Mouse (Mus musculus): Measurements from ENCODE around the gene Sema6c. TPM values are rescaled to one million over a fixed set of nuclear protein-coding genes. Genes with fewer than 3 reads are reported as not detected.
"Not testable (repeated sequence)": the region's sequence is repeated elsewhere in the genome, so short reads cannot be mapped to it uniquely, and the experiment has no call there.

Gene Sema6c
- polyA plus RNA-seq, 1 experiment: 164 TPM

DNA sequence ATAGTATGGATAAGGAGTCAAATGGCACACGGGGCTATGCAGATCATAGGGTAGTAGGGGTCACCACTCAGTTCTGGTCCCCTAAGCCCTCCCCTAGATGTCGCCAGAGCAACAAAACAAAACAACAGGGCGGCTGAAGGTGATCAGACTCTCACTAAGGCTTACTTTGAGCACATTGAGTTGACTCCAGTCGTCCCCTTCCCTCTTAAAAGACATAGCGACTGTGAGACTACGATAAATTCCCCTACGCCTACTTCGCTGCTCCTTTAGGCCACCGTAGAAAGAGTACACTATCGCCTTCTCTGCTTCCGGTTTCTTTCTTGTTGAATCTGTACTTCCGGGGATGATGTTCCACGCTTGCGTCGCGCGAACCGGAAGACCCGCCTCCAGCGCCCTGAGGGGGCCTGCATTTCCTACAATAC lies 26.6 kb upstream of the Sema6c start, which contains the start of the genes Scnm1 and Lysmd1:
Gene Scnm1 (minus strand): TSS at position 332 of the 422 bp plus-strand sequence.
Gene Lysmd1 (plus strand): TSS at position 409 of the 422 bp plus-strand sequence.
- TF ChIP-seq POLR2A (IDR thresholded peaks at IDR 0.05; ENCODE audit: borderline replicate concordance, extremely low read depth, insufficient read depth, insufficient read length, poor library complexity, severe bottlenecking) (no peak), CTCF (IDR thresholded peaks at IDR 0.05; ENCODE audit: borderline replicate concordance, extremely low read depth, insufficient read depth, insufficient read length) (peak; percentile 21; the same call in 1 of the 2 replicates)
- peak; percentile 99 for DNase-seq (ENCODE audit: low read depth)

DNA sequence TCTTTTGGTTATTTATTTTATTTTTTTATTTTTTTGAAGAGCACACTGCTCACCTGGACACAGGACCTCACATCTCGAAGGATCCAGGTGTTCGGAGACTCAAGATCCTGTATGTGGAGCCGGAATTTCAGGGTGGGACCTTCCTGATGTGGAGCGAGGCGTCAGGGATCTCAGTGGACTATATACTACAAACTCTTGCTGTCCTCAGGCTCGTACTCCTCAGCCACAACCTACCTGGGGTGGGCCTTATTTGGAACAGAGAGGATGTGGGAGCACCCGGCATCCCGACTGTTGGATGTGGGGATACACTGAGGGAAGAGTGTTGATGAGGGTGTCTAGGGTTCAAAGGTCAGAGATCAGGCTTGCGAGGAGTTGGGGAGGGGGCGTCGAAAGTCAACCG lies 26.1 kb upstream of the Sema6c start:
- DNase-seq (ENCODE audit: low read depth): not testable (repeated sequence)

DNA sequence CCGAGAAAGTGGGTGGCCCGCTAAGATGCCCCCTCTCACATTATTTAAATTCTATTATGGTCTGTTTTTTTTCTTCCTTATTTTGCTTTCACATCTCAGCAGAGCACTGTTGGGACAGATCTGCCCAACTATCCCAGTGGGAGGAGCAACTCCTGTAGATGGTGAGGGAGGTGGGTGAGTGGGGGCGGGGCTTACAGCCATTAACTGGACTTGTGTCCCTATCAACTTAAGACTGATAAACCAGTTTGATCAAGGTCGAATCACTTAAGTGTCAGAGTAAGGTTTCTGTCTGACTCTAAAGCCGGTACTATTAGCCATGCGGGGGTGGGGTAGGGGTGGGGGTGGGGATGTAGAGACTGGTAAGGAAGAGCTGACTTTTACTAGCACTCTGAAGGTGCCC lies 25.2 kb upstream of the Sema6c start:
- TF ChIP-seq POLR2A (IDR thresholded peaks at IDR 0.05; ENCODE audit: borderline replicate concordance, extremely low read depth, insufficient read depth, insufficient read length, poor library complexity, severe bottlenecking) (no peak), CTCF (IDR thresholded peaks at IDR 0.05; ENCODE audit: borderline replicate concordance, extremely low read depth, insufficient read depth, insufficient read length) (no peak)
- DNase-seq (ENCODE audit: low read depth): peak; percentile 16

DNA sequence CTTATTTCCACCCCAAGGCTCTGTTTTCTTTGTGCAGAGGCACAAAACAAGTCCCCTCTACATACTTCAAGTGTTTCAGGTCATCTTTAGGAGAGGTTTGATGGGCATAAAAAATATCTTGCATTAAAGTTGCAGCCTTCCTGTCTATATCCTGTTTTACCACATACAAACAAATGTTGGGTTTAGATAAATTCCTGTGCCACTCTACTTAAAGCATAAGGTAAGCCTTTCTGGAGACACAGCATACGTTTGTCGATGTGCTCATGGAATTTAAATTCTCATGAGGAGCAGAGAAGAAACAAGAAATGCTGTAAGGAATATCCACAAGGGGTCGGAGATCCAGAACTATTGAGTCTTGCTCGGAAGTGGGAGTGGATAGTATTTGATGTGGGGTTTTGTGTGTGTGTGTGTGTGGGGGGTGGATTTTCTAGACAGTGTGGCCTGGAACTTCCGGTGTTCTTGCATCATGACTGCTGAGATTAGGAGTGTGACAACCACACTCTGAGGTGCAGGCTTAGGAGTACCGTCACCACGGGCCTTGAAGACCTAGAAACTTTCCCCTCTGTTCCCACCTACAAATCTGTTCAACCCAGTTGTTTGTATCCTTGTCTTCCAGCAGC lies 24.7 kb upstream of the Sema6c start:
- TF ChIP-seq CTCF (IDR thresholded peaks at IDR 0.05; ENCODE audit: borderline replicate concordance, extremely low read depth, insufficient read depth, insufficient read length) (no peak), POLR2A (IDR thresholded peaks at IDR 0.05; ENCODE audit: borderline replicate concordance, extremely low read depth, insufficient read depth, insufficient read length, poor library complexity, severe bottlenecking) (no peak)
- DNase-seq (ENCODE audit: low read depth): no peak

DNA sequence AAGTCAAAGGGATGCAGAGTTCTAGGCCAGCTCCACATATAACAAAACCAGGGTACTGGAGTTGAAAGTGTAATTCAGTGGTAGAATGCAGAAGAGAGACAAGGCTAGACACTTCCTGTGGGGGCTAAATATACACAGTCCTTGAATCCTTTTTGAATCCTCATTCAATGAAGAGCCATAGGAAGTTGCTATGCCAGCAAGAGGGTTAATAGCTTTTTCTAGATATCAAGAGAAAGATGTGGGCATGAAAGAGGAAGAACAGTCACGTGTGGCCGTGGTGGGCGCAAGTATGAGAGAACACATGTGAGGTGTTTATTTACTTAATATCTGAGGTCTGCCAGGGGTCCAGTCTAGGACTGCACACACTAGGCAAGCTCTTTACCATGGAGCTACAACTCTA lies 23.9 kb upstream of the Sema6c start:
- TF ChIP-seq CTCF (IDR thresholded peaks at IDR 0.05; ENCODE audit: borderline replicate concordance, extremely low read depth, insufficient read depth, insufficient read length): no peak
- no peak for TF ChIP-seq POLR2A (IDR thresholded peaks at IDR 0.05; ENCODE audit: borderline replicate concordance, extremely low read depth, insufficient read depth, insufficient read length, poor library complexity, severe bottlenecking)
- DNase-seq (ENCODE audit: low read depth): no peak

DNA sequence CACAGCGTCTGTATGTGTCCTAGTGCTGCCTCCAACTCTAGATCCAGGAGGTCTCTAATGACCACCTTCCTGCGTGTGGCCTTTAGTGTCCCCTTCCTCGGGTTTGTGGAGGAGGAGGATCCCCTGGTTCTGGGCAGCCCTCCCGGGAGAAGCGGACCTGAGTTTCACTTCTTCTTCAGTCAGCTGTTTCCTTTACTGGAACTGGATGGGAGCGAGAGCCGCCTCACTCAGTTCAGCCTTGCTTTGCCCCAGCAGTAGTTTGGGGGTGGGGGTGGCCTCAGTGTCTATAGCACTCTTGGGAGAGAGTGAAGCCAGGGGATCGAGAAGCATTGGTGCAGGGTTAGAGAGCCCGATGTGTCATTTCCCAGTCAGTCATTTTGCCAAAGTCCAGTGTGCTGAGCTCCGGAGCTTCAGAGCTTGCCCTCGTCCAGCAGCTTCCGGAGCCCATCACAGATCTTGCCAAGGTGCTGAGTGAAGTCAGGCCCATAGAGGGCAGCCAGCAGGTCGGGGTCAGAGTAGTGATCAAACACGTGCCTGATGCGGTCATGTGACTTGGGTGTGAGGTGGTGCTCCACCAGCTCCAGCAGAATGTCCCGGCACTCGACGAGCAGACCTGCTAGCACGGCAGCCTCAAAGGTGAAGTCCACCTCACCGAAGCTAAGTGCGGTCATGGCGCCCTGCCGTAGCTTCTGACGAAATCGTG lies 20.5 kb upstream of the Sema6c start:
- TF ChIP-seq POLR2A (IDR thresholded peaks at IDR 0.05; ENCODE audit: borderline replicate concordance, extremely low read depth, insufficient read depth, insufficient read length, poor library complexity, severe bottlenecking) (no peak), CTCF (IDR thresholded peaks at IDR 0.05; ENCODE audit: borderline replicate concordance, extremely low read depth, insufficient read depth, insufficient read length) (no peak)
- no peak for DNase-seq (ENCODE audit: low read depth)

DNA sequence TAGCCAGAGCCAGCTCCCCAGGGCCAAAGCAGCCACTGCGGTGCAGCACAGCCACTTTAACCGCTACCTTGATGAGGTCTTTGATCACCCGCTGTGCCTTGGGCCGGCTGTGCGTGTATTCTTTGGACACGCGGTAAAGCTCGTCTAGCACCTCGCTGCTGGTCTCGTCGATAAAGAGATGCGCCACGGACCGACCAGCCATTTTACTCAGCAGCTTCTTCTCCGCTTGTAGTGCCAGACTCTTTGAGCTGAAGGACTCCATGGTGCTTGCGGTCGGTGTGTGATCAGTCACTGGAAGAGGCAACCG lies 20.0 kb upstream of the Sema6c start:
- TF ChIP-seq CTCF (IDR thresholded peaks at IDR 0.05; ENCODE audit: borderline replicate concordance, extremely low read depth, insufficient read depth, insufficient read length): no peak
- TF ChIP-seq POLR2A (IDR thresholded peaks at IDR 0.05; ENCODE audit: borderline replicate concordance, extremely low read depth, insufficient read depth, insufficient read length, poor library complexity, severe bottlenecking): no peak
- no peak for DNase-seq (ENCODE audit: low read depth)

DNA sequence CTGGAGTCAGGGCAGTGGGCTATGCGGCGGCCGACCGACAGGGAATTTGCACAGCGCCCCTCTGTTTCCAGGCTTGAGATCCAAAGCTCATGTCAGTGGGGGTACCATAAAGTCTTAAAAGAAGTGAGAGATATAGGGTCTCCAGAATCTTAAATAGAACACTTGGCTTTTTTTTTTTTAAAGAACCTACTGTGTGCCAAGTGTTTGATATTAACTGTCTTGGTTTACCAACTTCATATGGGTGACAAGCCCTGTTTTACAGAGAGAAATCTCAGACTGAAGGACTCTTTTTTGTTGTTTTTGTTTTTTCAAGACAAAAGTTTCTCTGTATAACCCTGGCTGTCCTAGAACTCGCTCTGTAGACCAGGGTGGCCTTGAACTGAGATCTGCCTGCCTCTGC lies 19.5 kb upstream of the Sema6c start:
- DNase-seq (ENCODE audit: low read depth): no peak
- no peak for TF ChIP-seq CTCF (IDR thresholded peaks at IDR 0.05; ENCODE audit: borderline replicate concordance, extremely low read depth, insufficient read depth, insufficient read length)
- no peak for TF ChIP-seq POLR2A (IDR thresholded peaks at IDR 0.05; ENCODE audit: borderline replicate concordance, extremely low read depth, insufficient read depth, insufficient read length, poor library complexity, severe bottlenecking)

DNA sequence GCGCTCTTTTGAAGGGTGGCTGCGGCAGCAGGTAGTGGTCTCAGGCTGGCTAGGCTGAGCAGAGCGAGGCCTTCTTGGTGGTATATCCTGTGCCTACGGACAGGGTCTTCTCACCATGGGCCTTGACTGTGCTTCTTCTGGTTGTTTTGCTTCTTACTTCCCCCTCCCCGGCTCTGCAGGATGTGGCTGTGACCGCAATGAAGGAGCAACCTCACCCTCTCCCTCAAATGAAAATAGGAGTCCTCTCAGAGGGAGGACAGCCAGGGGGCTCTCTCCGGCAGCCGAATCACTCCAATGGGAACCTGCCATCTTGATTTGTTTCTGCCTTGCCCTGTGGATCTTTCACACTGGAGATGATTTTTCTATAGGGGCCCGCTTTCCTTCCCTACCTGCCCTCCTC lies 18.8 kb upstream of the Sema6c start:
- TF ChIP-seq POLR2A (IDR thresholded peaks at IDR 0.05; ENCODE audit: borderline replicate concordance, extremely low read depth, insufficient read depth, insufficient read length, poor library complexity, severe bottlenecking) (no peak), CTCF (IDR thresholded peaks at IDR 0.05; ENCODE audit: borderline replicate concordance, extremely low read depth, insufficient read depth, insufficient read length) (no peak)
- no peak for DNase-seq (ENCODE audit: low read depth)

DNA sequence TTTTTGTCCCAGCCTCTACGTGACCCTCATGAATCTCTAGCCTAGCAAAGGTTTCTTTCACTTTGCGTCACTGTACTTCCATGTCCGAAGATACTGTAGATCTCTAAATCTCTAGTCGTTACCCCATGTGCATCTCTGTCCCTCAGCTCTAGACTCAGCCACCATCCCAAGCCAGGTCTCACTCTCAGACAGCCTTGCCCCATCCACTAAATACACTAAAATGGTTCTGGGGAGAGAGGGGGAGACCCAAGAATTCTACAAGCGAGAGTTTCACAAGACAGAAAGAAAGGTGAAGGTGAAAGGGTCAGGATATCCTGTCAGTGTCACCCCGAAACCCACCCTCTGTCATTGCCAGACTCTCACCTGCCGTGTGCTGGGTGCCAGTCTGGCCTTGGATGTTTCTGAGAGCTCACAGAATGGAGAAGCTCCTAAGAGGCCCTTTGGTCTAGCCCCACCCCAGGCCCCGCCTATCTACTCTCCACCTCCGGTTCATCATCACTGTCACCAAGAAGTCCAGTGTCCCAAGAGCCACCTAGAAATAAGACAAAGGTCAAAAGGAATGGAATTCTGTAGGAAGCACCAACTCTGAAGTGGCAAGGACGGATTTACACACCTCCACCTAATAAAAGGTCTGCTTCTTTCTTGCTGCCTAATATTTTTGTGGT lies 18.2 kb upstream of the Sema6c start, which contains the start of gene Tnfaip8l2:
Gene Tnfaip8l2 (minus strand): TSS at position 409 of the 665 bp plus-strand sequence.
- TF ChIP-seq POLR2A (IDR thresholded peaks at IDR 0.05; ENCODE audit: borderline replicate concordance, extremely low read depth, insufficient read depth, insufficient read length, poor library complexity, severe bottlenecking): no peak
- TF ChIP-seq CTCF (IDR thresholded peaks at IDR 0.05; ENCODE audit: borderline replicate concordance, extremely low read depth, insufficient read depth, insufficient read length): no peak
- DNase-seq (ENCODE audit: low read depth): no peak

DNA sequence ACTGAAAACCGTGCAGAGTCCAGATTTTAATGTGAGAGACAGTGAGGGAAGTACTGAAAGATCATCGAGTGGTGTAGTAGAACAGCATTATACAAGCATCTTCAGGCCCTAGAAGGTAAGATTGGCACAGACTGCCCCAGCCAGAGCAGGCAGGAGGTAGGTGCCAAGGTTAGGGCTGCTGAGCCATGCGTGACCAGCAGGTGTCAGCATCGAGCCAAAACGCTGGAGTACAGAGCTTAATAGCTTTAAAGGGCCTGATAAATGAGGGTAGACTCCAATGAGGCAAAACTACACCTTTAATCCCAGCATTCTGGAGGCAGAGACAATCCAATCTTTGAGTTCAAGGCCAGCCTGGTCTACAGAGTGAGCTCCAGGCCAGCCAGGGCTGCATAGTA lies 17.6 kb upstream of the Sema6c start:
- peak; percentile 84 for DNase-seq (ENCODE audit: low read depth)

DNA sequence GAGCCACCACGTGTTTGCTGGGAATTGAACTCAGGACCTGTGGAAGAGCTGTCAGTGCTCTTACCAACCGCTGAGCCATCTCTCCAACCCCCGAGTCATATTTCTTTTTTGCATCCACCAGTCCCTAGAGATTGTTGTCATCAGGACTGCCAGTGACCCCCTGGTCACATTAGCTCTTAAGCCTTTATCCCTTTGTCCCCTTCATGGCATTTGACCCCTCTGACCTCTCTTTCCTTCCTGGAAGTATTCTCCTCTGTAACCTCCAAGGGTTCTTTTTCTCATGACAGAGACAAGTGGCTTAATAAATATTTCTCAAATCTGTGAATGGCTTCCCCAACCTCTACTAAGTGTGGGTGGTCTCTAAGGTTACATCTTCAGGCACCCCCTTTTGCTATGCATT lies 12.3 kb upstream of the Sema6c start:
- DNase-seq (ENCODE audit: low read depth): no peak
- TF ChIP-seq CTCF (IDR thresholded peaks at IDR 0.05; ENCODE audit: borderline replicate concordance, extremely low read depth, insufficient read depth, insufficient read length) (no peak), POLR2A (IDR thresholded peaks at IDR 0.05; ENCODE audit: borderline replicate concordance, extremely low read depth, insufficient read depth, insufficient read length, poor library complexity, severe bottlenecking) (no peak)

More for the DNA sequence above, 17.6 kb upstream of the Sema6c start:
- TF ChIP-seq POLR2A (IDR thresholded peaks at IDR 0.05; ENCODE audit: borderline replicate concordance, extremely low read depth, insufficient read depth, insufficient read length, poor library complexity, severe bottlenecking): no peak
- peak; percentile 98 for TF ChIP-seq CTCF (IDR thresholded peaks at IDR 0.05; ENCODE audit: borderline replicate concordance, extremely low read depth, insufficient read depth, insufficient read length)

Data from brain, embryonic 14.5 days (tissue).